Mouse (Mus musculus): Measurements from ENCODE around the gene Car8. TPM values are rescaled to one million over a fixed set of nuclear protein-coding genes. Genes with fewer than 3 reads are reported as not detected.

Car8 gene
- 7.5 and 8.5 TPM in 2 replicates for polyA plus RNA-seq (2012; rRNA removed)

DNA sequence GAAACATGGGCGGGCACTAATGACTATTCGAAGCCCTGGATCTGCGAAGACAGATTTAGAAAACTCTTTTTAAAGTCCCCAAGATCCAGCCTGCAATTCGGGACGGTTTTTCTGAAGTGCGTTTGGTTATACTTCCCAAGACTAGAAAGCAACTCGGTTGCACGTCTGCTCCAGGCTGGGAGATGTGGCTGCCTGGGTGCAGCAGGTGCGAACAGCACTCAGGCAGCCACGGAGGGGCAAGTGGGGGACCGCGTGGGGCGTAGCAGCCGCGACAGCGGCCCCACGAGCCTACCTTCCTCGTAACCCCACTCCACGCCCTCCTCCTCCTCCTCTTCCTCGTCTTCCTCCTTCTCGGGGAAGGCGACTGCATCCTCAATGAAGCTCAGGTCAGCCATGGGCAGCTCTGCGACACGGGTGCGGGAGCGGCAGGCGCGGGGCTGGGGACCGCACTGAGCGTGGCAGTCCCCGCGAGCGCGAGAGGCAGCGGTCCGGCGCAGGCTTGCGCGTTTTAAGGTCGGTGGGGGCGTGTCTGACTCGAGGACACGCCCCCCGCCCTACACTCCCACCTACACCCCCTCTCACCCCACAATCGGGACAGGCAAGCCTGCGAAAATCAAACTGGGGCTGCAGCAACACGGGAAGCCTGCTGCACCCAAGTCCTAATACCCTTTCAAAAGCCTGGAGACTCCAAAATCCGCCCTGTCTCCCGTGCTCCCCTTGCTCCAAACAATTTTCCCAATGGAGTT is at the start of gene Car8:
Gene Car8, minus strand, starts transcription at position 482 of the 746 bp plus-strand sequence.
- peak in 1 of 2 experiments; percentile 27 for DNase-seq (ENCODE audit: extremely low spot score in 1 of 2, low spot score in 1 of 2)

DNA sequence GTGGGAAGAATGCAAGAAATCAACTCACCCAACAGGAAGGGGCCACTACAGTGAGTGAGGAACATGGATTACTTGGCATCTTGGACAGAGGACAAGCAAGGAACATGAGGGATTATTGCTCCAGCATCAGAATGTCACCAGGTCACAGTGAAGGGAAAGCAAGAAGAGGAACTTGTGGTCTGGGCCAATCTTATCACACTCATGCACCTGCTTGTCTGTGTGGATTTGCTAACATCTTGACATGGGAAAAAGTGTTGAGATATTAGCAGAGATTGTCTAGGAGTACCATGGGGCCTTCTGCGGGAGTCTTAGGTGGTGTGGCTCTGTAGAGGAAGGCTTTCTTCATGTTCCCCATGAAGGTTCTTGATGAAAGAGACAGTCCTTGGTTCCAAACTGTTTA is 46.1 kb upstream of the Car8 start:
- DNase-seq (ENCODE audit: extremely low spot score in 1 of 2, low spot score in 1 of 2), result no peak

- peak in 1 of 2 experiments; percentile 16 for DNase-seq (ENCODE audit: extremely low spot score in 1 of 2, low spot score in 1 of 2)
These were observed 39.3 kb upstream of the Car8 start for GRCm38 (mm10) chr4:8278159-8278558.

DNA sequence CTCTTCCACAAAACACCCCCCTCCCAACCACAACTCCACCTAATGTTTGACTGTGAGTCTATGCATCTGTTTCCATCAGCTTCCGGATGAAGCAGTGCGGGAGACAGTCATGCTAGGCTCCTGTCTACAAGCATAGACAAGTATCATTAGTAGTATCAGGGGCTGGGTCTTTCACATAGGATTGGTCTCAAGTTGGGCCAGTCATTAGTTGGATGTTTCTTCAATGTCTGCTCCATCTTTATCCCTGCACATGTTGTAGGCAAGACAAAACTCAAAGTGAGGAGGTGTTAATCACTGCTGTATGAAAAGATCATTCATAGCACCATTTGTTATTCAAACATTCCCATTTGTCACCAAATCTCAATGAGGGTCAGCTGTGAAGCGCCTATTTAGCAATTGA is 11.0 kb upstream of the Car8 start:
- no peak for DNase-seq (ENCODE audit: extremely low spot score in 1 of 2, low spot score in 1 of 2)

DNA sequence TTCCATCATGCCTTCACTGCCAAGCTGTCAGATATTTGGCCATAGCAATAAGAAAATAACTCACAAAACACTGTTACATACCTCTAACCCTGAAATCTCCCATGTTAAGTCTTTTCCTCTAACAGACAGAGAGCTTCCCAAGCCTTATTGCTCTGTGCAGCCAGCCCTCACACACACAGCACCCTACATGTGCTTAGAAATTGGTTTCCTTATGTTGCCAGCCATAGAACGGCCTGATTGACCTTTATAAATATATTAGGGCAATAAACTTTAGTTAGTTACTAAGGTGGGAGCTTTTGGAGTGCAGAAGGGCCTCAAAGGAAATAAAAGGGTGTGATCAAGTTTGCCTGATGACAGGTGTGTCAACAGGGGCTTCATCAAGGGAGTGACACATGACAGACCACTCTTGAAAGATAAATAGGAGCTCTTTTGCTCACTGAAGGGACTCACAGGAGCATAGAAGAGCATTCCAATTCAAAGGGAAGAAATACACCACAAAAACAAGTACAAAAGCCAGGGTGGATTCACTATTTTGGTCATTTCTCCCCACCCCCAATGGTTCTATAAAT is 6.7 kb upstream of the Car8 start:
- no peak for DNase-seq (ENCODE audit: extremely low spot score in 1 of 2, low spot score in 1 of 2)

GRCm38 (mm10) chr4:8245062-8245461 is 6.2 kb upstream of the Car8 start:
- no peak for DNase-seq (ENCODE audit: extremely low spot score in 1 of 2, low spot score in 1 of 2)

GRCm38 (mm10) chr4:8239699-8240098 is 858 bp upstream of the Car8 start:
- DNase-seq (ENCODE audit: extremely low spot score in 1 of 2, low spot score in 1 of 2), result no peak

DNA sequence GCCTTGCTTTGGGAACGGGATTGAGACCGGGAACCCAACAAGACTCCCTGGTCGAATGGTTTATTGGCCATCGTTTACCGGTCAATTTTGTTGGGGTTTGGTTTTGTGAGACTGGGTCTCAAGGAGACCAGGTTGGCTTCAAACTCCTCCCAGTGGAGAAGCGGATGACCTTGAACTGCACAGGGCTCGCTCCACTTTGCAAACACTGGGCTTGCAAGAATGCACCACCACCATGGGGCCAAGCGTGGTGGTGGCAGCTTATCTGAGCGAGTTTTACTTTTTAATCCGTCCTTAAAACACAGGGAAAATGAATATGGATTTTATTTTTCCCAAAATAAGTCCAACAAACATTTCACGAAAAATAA is 447 bp upstream of the Car8 start:
- DNase-seq (ENCODE audit: extremely low spot score in 1 of 2, low spot score in 1 of 2), result no peak

DNA sequence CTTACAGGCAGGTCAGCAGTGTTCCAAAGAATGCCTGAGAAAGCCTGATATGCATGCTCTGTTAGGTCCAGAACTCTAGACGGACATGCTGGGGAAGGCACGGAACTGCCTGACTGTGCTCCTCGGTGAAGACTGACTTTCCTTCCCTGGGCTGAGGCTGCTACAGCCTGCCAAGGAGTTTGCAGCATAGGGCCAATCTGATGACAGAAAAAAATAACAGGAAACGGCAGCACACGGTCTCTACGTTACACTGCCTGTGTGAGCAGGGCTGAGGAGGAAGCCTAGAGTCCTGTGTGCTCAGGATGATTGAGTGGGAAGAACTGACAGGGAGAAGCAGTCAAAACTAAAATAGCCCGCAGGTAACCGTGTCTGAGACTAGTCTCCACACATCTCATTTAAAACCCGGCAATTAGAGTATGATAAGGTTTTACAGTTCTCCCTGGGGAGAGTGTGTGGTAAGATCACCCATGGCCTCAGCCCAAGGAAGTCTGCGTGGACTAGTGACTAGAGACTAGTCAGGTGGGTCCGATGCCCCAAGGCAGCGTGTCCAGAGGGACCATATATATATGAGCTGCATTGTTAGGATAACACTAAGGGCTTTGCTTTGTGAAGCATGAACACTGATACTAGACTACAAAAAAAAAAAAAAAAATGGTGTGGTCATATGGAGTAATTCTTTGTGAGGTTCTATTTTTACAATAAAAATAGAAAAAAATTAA is 6.3 kb downstream of the Car8 start:
- no peak for DNase-seq (ENCODE audit: extremely low spot score in 1 of 2, low spot score in 1 of 2)

DNA sequence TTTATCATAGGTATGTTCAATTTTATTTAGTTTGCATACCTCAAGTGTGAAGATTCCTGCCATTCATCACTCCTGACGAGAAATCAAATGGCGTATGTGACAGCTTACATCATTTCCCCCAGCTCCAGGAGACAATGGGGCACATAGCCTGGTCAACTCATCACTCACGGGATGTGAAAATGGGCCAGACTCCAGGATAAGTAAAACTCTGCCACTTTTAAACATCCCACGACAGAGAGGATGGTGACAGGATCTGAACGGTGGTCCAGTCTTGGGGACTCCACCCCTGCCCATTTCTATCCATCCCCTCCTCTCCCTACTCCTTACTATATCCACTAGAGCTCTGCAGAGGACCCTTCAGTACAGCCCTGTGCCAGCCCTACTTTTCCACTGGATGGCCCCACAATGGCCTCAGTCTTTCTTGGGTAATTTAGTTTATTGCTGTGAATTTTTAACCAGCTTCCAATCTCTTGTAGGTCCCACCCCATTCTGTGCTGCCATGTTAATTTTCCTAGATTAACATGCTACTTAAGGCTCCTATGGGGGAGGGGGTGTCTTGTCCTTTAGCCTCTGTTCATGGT is 7.5 kb downstream of the Car8 start:
- no peak for DNase-seq (ENCODE audit: extremely low spot score in 1 of 2, low spot score in 1 of 2)

DNA sequence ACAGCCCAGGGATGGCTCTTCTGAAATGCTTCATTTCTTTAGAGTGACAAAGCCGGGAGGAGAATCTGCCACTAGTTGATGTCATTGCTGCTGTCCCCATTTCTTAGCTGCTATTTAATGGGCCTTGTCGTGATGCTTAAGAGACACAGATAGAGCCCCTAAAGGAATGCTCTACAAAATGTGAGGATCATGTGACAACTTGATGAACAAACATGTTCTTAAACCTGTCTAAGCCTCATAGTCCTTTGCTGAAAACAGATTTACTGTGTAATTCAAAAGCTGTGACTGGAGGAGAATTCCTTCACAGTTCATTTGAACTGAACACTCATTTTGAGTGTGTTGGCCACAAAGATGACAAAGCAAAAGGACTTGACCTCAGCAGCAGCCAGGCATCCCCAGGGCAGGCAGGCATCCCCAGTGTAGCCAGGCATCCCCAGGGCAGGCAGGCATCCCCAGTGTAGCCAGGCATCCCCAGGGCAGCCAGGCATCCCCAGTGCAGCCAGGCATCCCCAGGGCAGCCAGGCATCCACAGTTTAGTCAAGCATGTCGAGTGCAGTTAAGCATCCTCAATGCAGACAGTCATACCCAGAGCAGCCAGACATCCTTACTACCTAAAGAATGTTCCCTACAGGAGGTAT is 9.1 kb downstream of the Car8 start:
- DNase-seq (ENCODE audit: extremely low spot score in 1 of 2, low spot score in 1 of 2), result no peak

DNA sequence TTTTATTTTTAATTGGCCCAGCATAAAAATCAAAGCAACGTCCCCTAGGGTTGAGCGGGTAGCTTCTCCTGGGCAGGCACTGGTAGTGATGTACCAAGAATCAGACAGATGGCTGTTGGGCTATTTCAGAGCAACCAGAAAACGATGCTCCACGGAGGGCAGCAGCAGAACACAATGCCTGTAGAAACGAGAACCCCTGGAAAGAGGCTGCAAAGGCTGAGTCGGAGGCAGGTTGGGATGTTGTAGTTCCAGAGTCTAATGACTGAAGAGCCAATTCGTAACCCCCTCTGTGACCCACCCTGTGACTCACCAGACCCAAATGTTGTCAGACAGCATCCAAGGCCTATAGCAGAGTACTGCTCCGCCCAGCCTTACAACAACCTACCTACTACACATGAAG is 19.9 kb downstream of the Car8 start:
- DNase-seq (ENCODE audit: extremely low spot score in 1 of 2, low spot score in 1 of 2), result no peak

DNA sequence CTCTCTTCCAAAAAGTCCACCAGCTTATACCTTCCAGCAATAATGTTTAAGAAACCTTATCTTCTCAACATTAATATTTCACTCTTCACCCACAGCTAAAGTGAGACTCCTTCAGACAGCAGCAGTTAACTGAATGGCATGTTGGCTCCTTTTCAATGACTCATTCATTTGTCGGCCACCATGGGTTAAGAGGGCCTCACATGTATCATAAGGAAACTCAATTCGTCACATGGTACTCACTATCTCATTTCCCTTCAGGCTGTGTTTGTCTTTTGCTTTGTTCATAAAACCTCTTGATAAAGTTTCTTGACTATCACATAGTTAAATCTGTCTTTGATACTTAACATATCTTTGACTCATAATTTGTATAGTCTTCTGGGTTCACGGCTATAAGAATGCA is 20.8 kb downstream of the Car8 start:
- no peak for DNase-seq (ENCODE audit: extremely low spot score in 1 of 2, low spot score in 1 of 2)

- DNase-seq (ENCODE audit: extremely low spot score in 1 of 2, low spot score in 1 of 2), result no peak
These were observed 21.6 kb downstream of the Car8 start for GRCm38 (mm10) chr4:8217272-8217671.

DNA sequence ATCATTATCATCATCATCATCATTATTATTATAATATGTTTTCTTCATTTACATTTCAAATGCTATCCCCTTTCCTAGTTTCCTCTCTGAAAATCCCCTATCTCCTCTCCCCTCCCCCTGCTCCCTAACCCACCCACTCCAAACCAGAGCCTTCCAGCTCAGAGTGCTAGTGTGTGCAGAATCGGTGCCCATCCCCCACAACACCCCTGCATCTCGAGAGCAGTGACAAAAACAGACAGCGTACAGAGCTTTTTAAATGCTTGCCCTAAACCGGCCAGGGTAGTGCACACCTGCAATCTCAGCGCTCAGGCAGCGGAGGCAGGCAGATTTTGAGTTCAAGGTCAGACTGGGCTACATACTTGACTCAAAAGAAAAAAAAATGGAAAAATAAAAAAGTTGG is 22.3 kb downstream of the Car8 start:
- DNase-seq (ENCODE audit: extremely low spot score in 1 of 2, low spot score in 1 of 2), result peak in 1 of 2 experiments; percentile 57

DNA sequence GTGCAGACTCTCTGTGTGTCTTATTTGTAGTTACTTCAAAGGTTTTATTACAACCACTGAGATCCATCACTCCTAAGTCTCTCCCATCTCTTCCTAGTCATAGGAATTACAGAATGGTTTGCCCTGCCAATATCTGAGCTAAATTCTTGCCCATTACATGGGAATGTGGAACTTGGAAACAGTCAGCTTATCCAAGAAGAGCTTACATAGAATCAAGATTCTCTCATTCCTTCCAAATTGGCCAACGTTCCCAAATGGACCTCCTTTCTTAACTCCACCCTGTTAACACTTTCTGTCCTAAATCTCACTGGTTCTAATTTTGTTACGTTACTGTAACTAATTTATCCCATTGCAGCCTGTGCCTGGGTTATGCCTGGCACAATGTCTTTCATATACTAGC is 25.2 kb downstream of the Car8 start:
- DNase-seq (ENCODE audit: extremely low spot score in 1 of 2, low spot score in 1 of 2), result no peak

DNA sequence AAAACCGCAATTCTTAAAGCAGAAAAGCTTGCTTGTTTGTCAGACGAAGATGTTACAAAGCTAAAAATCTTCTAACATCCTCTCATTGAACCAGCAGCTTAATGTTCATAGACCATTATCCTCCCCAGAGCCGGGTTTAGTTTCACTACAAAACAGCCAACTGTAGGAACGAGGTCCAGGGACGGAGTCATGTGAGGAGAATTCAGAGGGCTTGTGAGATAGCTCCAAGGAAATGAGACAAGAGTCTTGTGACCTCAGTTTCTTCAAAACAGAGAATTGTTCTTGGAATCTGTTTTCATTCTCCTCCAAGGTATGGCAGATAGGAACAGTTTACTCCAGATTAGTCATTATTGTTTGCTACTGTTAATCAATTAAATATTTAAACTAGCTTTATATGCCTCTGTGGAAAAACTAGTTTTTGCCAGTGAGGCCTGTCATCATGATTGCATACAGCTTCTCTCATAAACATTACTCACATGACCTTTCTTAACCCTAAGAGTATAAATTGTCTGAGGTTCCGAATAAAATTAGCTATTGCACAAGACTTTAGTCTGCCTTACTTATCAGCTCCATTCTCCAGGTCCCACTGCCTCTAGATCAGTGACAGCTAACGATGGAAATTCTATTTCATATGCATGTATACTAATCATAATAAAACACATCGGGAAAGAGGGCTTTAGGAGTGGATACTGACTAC is 25.8 kb downstream of the Car8 start:
- no peak for DNase-seq (ENCODE audit: extremely low spot score in 1 of 2, low spot score in 1 of 2)

- peak in 1 of 2 experiments; percentile 15 for DNase-seq (ENCODE audit: extremely low spot score in 1 of 2, low spot score in 1 of 2)
These were observed 28.4 kb downstream of the Car8 start for GRCm38 (mm10) chr4:8210452-8210851.

- no peak for DNase-seq (ENCODE audit: extremely low spot score in 1 of 2, low spot score in 1 of 2)
These were observed 30.9 kb downstream of the Car8 start for GRCm38 (mm10) chr4:8207924-8208323.

- DNase-seq (ENCODE audit: extremely low spot score in 1 of 2, low spot score in 1 of 2), result no peak
These were observed 31.8 kb downstream of the Car8 start for GRCm38 (mm10) chr4:8206918-8207573.
